Mouse (Mus musculus): Measurements from ENCODE around the gene Pigb.

Pigb gene

DNA sequence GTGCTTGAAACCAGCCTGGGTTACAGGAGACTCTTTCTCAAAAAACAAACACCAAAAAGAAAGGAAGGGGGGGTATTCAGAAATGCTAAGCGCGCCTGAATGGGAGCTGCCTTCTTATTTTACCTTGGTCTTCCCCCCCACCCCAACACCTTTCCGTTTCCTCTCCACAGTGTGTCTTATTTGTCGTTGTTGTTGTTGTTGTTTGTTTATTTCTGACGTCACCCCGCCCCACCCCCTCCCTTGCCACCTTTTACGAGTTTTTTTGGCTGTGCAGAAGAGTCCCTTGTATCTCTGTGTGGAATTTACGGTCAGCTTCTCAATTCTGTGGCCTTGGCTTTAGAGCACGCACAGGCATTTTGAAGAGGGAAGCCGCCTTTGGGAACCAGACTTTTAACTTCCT is 5.5 kb upstream of the Pigb start:
- no peak for DNase-seq (ENCODE audit: low spot score)

DNA sequence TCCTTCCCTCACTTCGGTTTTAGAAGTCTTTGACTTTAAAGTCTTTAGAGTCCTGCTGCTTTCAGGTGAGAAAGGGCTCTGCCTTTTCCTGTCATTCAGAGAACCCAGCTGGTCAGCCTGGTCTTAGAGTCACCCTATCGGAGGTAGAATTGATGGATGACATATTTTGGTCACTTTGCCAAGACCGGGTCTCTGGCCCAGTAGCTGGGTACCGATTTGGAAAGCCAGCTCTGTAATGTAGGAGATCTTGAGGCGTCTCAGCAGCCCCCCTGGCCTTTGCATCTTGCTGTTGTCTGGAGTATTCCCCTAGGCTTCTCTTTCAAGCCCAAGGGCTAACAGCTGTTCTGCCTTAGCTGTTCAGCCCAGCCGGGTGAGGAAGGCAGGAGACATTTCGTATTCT is 5.0 kb upstream of the Pigb start:
- DNase-seq (ENCODE audit: low spot score) = no peak

DNA sequence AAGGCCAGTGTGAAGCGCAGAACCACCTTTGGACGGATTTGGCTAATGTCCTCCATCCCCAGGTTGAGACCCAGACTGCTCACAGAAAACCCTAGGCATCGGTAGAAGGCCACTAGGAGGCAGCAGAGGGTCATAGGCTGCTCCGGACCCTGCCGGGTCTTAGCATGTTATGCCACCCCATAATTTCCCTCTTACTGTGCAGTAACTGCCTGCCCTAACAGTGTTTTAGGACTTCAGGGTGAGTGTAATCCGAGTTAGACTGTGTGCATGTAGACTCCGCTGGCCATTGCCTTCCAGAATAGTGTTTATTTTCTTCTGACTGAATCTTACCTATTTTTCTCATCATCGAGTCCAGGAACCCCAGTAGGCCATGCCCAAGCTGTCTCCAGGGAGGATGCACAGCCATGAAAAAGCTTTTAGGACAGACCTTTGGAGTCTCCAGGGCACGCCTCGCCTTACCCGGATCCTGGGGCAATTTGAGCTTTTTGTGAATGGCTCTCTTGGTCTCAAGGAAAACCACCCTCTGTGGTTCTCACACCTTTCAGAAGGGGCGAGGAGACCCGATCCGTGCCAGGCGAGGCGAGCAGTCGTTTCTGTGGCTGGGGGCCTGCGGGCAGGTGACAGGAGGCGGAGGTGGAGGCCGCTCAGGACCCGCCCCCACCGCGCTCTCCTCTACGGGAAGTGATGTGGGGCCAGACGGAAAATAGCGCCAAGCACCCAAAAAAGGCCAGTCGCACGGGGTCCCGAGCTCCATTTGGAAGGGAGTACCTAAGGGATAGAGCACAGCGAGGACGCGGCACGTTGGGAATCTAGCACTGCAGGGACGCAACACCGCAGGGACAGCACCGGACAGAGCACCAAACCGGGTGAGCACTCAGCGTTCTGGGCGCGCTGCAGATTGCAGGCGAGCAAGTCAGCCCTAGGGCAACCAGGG is 4.2 kb upstream of the Pigb start, which contains the start of gene Rab27a:
Gene Rab27a, plus strand, starts transcription at position 709 of the 934 bp plus-strand sequence.
- DNase-seq (ENCODE audit: low spot score) = peak; percentile 86

DNA sequence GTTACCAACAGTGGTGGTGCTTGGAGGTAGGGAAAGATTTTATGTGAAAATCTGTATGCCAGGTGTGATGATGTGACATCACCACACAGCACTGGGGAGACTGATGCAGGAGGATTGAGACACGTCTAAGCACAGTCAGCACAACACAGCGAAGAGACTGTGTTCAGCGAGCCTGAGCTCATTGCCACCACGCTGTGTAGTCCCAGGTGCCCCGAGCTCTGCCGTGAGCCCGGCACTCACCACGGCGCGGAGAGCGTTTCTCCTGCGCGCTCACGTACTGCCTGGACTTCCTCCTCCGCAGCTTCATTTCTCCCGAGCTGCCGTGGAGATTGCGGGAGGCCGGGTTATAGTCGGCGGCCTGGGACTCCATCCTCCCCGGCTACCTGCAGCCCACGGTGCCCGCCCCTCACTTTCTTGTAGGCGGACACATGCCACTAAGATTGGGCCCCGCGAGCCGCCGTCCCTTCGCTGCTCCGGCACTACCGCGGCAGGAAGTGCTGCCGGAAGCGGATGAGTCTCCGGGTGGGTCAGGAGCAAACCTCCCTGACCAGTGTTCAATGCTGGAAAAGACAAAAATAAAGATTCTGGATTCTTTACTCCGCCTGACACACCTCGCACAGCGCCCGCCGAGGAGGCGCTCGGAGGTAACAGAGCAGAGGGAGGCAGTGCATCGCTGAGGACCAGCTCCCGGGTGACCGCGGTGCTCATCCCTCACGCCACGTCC is 794 bp downstream of the Pigb start:
- DNase-seq (ENCODE audit: low spot score) = peak; percentile 90

DNA sequence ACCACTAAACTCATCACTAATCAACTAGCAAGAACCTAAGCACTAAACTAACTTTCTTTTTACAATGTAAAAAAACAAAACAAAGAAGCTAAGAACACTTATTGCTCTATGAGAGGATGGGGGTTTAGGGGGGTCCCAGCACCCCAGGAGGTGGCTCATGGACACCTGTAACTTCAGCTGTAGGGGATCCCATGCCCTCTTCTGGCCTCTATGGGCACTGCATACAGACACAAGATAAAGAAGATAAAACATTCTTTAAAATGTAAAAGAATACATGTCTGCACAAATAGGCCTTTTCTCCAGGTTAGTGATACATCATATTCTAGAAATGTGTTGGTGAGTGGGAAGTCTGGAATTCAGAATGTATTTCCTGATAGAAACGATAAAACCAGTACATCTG is 6.8 kb downstream of the Pigb start:
- DNase-seq (ENCODE audit: low spot score) = no peak

DNA sequence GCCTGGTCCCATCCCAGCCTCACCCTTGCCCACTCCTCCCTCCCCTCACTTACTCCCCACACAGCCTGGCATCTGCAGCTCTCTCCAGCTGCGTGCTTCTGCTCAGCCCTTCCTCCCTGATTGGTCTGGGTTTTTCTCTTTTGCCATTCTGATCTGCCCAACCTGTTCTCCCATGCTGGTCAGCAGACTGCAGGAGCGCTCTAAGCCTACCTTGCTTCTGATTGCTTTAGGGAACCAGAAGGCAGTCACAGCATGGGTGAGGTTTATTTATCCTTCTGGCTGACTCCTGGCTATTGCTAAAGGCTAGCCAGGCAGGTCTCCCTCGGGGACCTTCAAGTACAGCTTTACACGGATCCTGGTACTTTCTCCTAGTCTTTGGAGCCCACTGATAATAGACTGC is 8.8 kb downstream of the Pigb start:
- DNase-seq (ENCODE audit: low spot score) = no peak

DNA sequence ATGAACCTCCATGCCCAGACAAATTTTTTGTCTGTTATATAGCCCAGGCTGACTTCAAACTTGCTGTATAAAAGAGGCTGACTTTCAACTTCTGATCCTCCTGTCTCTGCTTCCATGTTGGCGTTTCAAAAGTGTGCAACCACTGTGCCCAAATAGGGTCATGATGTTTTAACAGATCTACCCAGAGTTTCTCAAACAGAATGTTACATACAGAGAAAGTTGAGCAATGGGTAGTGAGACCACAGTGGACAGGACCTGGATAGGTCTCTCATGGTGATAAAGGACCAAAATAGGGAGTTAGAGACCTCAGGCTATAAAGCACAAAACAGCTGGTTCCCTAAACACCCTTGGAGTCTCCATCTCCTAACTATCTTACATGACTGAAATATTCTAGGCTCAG is 9.7 kb downstream of the Pigb start:
- DNase-seq (ENCODE audit: low spot score) = no peak

DNA sequence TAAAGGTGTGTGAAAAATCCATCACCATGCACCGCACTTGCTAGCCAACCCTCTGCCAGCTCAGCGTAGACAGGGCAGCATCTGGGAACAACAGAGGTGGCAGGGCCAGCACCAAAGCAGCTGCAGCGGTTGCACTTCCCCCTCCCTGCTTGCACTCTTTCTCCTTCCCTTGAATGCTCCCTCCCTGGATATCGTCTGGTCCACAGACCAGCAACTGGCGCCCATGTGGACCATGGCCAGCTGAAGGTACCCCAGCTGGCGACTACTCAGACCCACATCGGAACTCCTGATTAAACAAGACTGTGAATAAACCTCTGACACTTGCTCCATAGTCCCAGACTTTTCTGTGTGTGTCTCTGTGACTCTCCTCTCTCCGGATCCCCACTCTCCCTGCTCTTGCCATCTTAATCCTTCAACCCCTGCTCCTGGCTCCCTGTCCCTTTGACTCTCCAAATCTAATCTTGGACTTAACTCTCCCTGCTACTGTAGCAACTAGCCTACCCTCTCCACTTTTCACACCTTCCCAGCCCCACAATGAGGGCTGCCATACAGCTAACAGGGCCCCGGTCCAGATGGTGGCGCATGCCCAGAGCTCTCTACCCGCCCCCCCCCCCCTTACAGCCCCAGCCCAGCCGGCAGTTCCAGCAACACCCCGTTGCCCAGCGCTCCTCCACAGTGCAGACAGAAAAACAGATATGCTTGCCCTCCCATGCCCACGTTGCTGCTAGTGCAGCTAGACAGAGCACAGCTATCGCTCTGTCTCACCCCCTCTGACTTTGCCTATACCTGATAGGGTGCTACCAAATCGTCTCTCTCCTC is 14.2 kb downstream of the Pigb start:
- no peak for DNase-seq (ENCODE audit: low spot score)

DNA sequence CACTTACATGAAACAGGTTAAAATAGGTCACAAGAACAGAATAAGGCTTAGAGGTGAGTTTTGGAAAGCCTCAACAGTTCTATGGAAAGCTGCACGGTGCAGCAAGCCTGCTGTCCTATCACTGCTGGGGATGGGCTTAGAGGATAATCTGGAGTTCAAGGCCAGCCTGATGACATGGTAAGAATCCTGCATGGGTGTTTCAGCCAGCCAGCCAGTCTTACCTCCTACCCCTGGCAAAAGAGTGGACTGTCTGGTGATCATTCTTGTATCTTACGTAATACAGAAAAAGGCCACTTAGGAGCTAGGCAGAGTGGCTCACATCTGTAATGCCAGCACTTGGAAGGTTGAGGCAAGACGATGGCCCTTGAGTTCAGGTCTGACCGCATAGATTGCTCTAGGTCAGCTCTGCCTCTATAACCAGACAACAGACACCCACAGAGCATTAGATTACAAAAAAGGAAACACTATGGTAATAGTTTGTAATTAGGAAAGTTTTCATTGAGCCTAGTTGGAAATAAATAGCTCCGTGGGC is 19.5 kb downstream of the Pigb start:
- no peak for DNase-seq (ENCODE audit: low spot score)

DNA sequence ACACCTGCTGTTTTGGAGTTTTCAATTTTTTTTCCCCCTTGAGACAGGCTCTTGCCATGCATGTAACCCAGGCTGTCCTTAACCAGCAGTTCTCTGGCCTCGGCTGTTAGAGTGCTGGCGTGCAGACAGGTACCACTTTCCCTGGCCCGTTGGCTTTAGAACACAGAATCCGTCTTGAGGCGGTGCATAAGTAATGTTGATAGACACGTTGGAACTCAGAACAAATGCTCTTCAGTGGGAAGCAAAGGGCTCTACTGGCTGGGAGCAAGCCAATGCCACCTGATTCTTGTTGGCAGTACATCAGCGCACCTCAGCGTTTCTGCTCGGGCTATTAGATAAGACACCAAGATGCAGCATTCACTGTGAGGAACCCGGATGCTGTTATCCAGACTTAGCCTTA is 20.3 kb downstream of the Pigb start:
- no peak for DNase-seq (ENCODE audit: low spot score)

DNA sequence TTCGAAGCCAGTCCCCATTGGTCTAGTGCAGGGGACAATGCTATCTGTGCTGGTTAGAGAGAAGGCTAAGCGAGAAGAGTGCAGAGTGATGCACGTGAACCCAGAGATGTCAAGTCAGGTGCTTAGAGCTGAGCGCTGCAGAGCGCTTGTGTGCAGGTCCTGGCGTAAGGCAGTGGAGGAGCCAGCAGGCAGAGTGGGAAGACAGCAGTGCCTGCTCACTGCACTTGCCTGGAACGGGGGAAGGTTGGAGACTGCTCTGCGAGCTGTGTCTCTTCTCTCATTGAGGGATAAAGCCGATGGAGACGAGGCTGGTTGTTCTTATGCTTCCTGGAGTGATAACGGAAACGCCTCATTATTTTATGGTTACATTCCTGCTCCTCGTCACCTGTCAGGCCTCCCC is 25.5 kb downstream of the Pigb start:
- DNase-seq (ENCODE audit: low spot score) = no peak

DNA sequence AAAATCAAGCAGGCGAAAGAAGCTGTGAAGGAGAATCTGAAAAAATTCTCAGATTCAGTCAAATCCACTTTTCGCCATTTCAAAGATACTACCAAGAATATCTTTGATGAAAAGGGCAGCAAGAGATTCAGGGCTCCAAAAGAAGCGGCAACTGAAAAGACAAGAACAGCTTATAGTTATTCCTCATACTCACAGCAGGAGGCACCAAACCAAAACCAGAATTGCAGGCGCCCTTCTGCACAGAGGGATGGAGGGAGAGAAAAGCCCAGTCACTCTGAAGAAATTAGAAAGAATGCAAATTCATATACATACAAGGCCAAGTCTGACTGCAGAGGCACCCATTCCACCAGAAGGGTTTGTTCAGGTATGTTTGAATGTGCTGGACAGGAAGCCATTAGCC is 27.5 kb downstream of the Pigb start:
- DNase-seq (ENCODE audit: low spot score) = no peak

DNA sequence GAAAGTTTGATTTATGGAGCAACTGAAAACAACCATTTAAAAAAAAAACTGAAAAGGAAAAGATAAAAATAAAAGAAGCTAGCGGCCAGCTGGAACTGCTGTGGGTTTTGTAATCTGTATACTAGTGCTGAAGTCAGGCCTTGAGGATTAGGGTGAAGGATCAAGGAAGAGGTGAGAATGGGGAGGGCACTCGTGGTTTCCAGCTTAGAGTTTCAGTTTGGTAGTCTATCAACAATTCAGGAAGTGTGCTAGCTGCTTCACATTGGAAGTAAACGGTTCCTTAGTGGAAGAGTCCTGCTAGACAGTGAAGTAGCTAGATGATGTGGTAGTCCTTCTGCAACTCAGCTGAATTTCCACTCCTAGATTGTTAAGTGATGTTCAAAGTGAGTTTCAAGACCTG is 31.8 kb downstream of the Pigb start:
- DNase-seq (ENCODE audit: low spot score) = no peak

DNA sequence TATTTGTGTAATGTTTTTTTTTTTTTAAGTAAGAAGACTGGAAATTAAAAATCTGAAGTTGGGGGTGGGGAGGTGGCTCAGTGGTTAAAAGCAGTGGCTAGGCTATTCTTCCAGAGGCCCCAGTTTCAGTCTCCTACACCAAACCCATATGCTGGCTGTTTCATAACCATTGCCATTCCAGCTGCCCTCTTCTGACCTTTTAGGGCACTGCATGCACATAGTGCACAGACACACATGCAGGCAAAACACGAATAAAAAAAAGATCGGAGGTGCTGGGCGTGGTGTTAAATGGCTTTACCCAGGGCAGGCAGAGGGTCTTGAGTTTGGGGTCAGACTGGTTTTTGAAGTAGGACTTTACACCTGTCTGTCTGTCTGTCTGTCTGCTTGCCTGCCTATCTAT is 34.0 kb downstream of the Pigb start:
- peak; percentile 18 for DNase-seq (ENCODE audit: low spot score)

DNA sequence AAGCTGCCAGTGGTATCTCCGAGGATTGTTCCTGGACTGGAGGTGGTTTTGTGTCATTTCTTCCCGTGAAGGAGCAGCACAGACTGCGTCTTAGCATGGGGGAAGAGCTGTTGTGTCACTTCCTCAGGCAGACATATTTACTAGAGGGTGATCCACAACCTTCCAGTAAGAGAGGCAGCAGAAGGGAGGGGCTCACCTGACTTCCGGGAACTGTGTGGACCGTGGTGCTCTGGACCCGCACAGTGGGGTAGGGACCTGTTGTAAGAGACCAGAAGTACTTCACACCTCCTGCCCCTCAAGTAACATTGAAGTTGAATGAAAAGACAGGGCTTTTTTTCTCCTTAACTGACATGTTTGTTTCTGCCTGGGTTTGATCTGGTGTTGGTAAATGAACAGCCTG is 35.1 kb downstream of the Pigb start:
- DNase-seq (ENCODE audit: low spot score) = no peak

DNA sequence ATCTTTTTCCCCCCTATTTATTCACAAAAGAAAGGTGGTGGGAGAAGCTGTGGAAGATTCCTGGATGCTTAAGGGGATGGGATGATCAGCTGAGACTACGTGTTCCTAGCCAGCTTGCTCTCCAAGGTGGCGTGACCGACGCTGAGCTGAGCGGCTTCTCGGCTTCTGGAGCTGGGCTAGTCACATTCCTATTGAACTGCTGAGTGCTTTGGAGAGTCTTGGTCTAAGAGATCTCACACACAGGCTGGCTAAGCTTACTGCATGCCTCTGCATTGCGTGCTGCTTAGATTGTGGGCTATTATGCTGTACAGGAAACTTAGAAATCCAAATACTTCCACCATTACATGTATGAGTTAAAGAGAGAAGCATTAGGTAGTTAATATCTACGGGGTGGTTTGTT is 36.1 kb downstream of the Pigb start:
- no peak for DNase-seq (ENCODE audit: low spot score)

DNA sequence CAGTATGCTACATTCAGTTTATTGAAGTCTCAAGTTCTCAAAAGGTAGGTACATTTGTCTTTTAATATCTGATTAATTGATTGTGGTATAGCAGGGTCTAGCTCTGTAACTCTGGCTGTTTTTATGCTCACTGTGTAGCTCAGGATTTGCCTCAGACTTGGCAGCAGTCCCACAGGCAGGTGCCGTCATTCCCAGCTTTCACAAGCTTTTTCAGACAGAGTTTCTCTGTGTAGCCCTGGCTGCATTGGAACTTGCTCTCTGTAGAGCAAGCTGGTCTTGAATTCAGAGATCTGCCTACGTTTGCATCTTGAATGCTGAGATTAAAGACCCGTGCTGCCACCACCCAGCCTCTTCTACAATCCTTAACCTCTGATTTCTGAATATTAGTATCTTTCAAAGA is 38.0 kb downstream of the Pigb start:
- no peak for DNase-seq (ENCODE audit: low spot score)

DNA sequence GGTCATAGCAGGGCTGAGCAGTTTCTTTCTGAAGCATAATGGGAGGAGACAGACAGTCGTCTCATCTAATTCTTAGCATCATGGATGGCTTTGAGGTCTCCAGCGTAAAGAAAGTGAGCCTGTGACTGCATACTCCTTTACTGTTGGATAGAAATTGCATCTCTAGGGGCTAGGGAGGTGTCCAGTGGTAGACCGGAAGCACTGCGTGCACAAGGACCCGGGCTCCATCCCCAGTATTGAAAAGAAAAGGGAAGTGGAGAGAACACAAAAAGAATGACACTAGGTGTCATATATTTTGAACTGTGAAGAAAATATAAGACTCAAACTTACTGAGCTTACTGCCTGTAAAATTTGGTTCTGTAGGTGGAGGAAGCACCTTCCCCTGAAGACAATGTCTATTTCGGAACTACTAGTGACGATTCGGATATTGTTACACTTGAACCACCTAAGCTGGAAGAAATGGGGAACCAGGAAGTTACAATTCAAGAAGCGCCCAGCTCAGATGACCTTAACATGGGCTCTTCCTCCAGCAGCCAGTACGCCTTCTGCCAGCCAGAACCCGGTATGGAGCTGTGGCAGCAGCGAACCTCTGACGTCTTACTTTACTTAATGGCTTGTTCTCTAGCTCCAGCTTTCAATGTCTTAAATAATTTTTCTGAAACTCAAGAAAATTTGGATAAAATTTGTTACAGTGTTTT is 38.7 kb downstream of the Pigb start:
- no peak for DNase-seq (ENCODE audit: low spot score)

DNA sequence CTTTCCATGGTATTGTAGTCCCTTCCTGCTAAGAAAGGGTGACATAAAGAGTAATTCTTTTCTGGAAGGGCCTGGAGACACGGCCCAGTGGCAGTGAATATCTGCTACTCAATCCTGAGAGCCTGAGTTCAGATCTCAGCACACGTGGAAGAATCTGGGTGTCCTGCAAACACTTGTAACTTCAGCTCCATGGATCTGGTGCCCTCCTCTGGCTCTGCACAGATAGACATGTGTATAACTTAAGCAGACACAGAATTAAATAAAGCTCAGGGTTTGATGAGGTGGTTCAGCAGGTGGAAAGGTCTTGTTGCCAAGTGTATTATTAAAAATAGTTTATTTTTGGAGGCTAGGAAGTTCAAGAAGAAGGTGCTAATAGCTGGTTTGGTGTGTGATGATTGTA is 39.7 kb downstream of the Pigb start:
- no peak for DNase-seq (ENCODE audit: low spot score)

DNA sequence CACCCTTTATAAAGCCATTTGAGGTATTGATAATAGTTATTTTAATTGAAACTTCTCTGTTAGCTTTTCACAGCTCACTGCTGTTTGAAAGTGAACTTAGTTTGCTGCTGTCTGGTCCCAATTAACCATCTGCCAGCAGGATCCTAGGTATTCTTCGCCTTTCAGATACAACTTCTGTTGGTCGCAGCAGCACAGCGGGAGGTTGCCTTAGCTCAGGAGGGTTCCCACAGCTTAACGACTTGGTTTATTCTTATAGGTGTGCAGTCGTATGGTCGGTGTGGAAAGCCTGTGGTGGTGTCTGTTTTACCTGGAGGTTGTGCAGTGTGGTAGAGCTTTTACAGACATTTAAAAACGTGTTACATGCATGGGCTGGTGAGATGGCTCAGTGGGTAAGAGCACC is 43.4 kb downstream of the Pigb start:
- DNase-seq (ENCODE audit: low spot score) = no peak

DNA sequence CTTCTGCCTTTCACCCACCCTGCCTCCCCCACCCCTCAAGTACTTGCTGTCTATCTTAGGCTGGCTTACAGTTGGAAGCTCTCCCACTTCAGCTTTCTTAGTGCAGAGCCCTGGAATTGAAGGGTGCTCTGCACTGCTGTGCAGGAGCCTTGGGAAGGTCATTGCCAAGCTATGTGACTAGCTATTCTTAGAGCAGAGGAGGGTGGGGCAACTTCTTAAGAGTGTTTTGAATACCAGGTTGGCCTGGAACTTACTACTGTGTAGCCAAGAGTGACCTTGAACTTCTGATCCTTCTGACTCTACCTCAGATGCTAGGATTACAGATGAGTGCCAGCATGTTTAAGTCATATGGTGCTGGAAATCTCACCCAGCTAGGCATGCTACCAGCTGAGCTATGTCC is 44.0 kb downstream of the Pigb start:
- no peak for DNase-seq (ENCODE audit: low spot score)

DNA sequence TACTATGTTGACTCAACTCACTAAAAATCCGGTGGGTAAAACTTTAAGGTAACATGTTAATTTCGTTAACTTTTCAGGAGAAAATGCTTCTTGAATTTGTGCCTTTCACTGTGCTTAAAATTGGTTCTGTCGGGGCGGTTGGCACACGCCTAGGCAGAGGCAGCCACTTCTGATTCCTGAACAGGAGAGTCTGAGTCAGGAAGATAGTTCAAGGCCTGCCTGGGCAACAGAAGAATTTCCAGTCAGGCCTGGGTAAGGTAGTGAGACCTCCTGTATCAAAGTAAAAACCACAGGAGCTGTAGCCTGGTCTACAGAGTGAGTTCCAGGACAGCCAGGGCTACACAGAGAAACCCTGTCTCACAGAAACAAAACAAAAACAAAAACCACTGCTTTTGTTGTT is 47.6 kb downstream of the Pigb start:
- no peak for DNase-seq (ENCODE audit: low spot score)

All from T-cell, adult 2 months (primary cell).